In genomic region chr1:134059739-134060695, GRCm38 (mm10) we compare ENCODE assay signal across 9 mouse cellular contexts. TPM values are rescaled to one million over a fixed set of nuclear protein-coding genes. Genes with fewer than 3 reads are reported as not detected.
DNase-seq lines count a peak whose midpoint lies in the region; ATAC-seq and TF ChIP-seq lines count a peak whose summit lies in the region.
"Had no signal": no experiment of that assay in that cellular context is flagged by ENCODE, and none has a peak within 500 bp of the region (broad histone marks: within the 10 kb centered on the region; RNA-seq: fewer than 3 reads in every experiment).

No protein-coding gene starts in this region.

- 67% methylated on average over 16 of the region's 16 CpGs for WGBS in forebrain, embryonic 16.5 days
- 55% methylated on average over 16 of the region's 16 CpGs for WGBS in liver, embryonic 15.5 days (ENCODE audit: insufficient replicate concordance)

- peaks cover 48% of the 10 kb centered on the region for H3K4me1 ChIP-seq in forebrain, embryonic 16.5 days (replicated peaks; ENCODE audit: control insufficient read depth, insufficient read depth, low read length)
- peaks cover 97% of the 10 kb centered on the region for H3K4me1 ChIP-seq in liver, embryonic 15.5 days (replicated peaks)

- intact Hi-C loops in gastrocnemius, adult 2 months (cut with DNase I), result loop anchor here (2.0 to 5.0 kb wide), 2 partner anchors 19 to 272 kb away; partner anchors contain the start of genes Btg2 and Ppfia4

- TF ChIP-seq CTCF in gastrocnemius, adult 2 months (IDR thresholded peaks at IDR 0.05), result peak; percentile 60

- H3K27ac ChIP-seq in gastrocnemius, adult 2 months, result peak overlapping the region; percentile 97
- peak overlapping the region; percentile 97 for H3K27ac ChIP-seq in forebrain, embryonic 16.5 days (ENCODE audit: low read length)
- H3K27ac ChIP-seq in liver, embryonic 15.5 days (replicated peaks), result peak overlapping the region; percentile 99

- H3K36me3 ChIP-seq in forebrain, embryonic 16.5 days (ENCODE audit: control insufficient read depth, insufficient read depth), result no peaks in the 10 kb centered on the region
- H3K36me3 ChIP-seq in liver, embryonic 15.5 days (replicated peaks), result no peaks in the 10 kb centered on the region

- peak; percentile 32 for ATAC-seq in CD4-positive, CD25-positive, alpha-beta regulatory T cell, adult 4 months
- no peak for ATAC-seq in forebrain, embryonic 16.5 days
- ATAC-seq in liver, embryonic 15.5 days (ENCODE audit: insufficient read depth), result no peak

- H3K4me3 ChIP-seq in gastrocnemius, adult 2 months, result peak overlapping the region; percentile 70
- H3K4me3 ChIP-seq in forebrain, embryonic 16.5 days (replicated peaks; ENCODE audit: low read length), result peak overlapping the region; percentile 45
- peak overlapping the region; percentile 61 for H3K4me3 ChIP-seq in liver, embryonic 15.5 days (replicated peaks)

- peak overlapping the region; percentile 85 for H3K4me2 ChIP-seq in forebrain, embryonic 16.5 days (ENCODE audit: low read length)
- H3K4me2 ChIP-seq in liver, embryonic 15.5 days, result peak overlapping the region; percentile 98

- H3K9ac ChIP-seq in forebrain, embryonic 16.5 days (replicated peaks; ENCODE audit: low read depth, low read length), result peak overlapping the region; percentile 66
- peak overlapping the region; percentile 59 for H3K9ac ChIP-seq in liver, embryonic 15.5 days

- H3K9me3 ChIP-seq in forebrain, embryonic 16.5 days (ENCODE audit: control insufficient read depth, low read length), result no peaks in the 10 kb centered on the region
- H3K9me3 ChIP-seq in liver, embryonic 15.5 days (replicated peaks), result no peaks in the 10 kb centered on the region

- no peaks in the 10 kb centered on the region for H3K27me3 ChIP-seq in forebrain, embryonic 16.5 days (replicated peaks; ENCODE audit: control insufficient read depth, insufficient read depth, low read length)
- H3K27me3 ChIP-seq in liver, embryonic 15.5 days, result peaks cover 40% of the 10 kb centered on the region

- DNase-seq in gastrocnemius, adult 2 months, result no peak
- no peak for DNase-seq in gastrocnemius, postnatal 25 days
- DNase-seq in testis, postnatal 14 days (ENCODE audit: low spot score), result peak; percentile 65
- DNase-seq in layer of hippocampus, adult 9-10 months (ENCODE audit: low spot score), result no peak
- no peak for DNase-seq in right cerebral cortex, postnatal 10 days (ENCODE audit: low spot score in 2 of 2)

RNA-seq across cellular contexts. Expression of gene Btg2, which starts 18.9 kb away (rescaled TPM):
- total RNA-seq in gastrocnemius, adult 2 months (2021), result 10 to 100 TPM; 14.1 to 46.8 TPM
- total RNA-seq in gastrocnemius, postnatal 25 days (2021), result 10 to 100 TPM; 15.1 to 27.0 TPM
- polyA plus RNA-seq in CD4-positive, CD25-positive, alpha-beta regulatory T cell, adult 4 months (2017; shearing (Covaris generic)), result 100 to 1,000 TPM; 243 to 289 TPM
- 56.0 and 66.4 TPM in 2 replicates for polyA plus RNA-seq in forebrain, embryonic 16.5 days (2015; fragmentation: Nextera tagmentation; extraction: Ambion mirVana)
- polyA plus RNA-seq in liver, embryonic 15.5 days (2015; fragmentation: Nextera tagmentation; extraction: Ambion mirVana), result 103 and 108 TPM in 2 replicates

RNA-seq across cellular contexts. Expression of gene Fmod, which starts 23.0 kb away (rescaled TPM):
- 100 to 1,000 TPM in 1 of 2 experiments, 10 to 100 TPM in 1; 53.6 to 322 TPM for total RNA-seq in gastrocnemius, adult 2 months (2021)
- 100 to 1,000 TPM in 1 of 2 experiments, 10 to 100 TPM in 1; 33.0 to 107 TPM for total RNA-seq in gastrocnemius, postnatal 25 days (2021)
- not detected for polyA plus RNA-seq in CD4-positive, CD25-positive, alpha-beta regulatory T cell, adult 4 months (2017; shearing (Covaris generic))
- polyA plus RNA-seq in forebrain, embryonic 16.5 days (2015; fragmentation: Nextera tagmentation; extraction: Ambion mirVana), result 7.8 and 12.6 TPM in 2 replicates
- 2.6 and 3.3 TPM in 2 replicates for polyA plus RNA-seq in liver, embryonic 15.5 days (2015; fragmentation: Nextera tagmentation; extraction: Ambion mirVana)

RNA-seq across cellular contexts. Expression of gene Chit1, which starts 51.0 kb away (rescaled TPM):
- not detected for total RNA-seq in gastrocnemius, adult 2 months (2021)
- total RNA-seq in gastrocnemius, postnatal 25 days (2021), result not detected
- not detected for polyA plus RNA-seq in CD4-positive, CD25-positive, alpha-beta regulatory T cell, adult 4 months (2017; shearing (Covaris generic))
- polyA plus RNA-seq in forebrain, embryonic 16.5 days (2015; fragmentation: Nextera tagmentation; extraction: Ambion mirVana), result 0.14 TPM in 1 of 2 replicates, not detected in the other
- polyA plus RNA-seq in liver, embryonic 15.5 days (2015; fragmentation: Nextera tagmentation; extraction: Ambion mirVana), result 0.07 and 0.20 TPM in 2 replicates
- polyA plus RNA-seq: large intestine, adult 2 months had no signal
